Mouse (Mus musculus) thymus, postnatal 4 days (tissue): ENCODE results near the gene Scaf1.

ENCODE experiments used
- DNase-seq: peaks from one replicate; pipeline ENCODE4 v3.0.0; 2021

The Scaf1 gene

GRCm38 (mm10) chr7:44954091-44954885 is 61.9 kb downstream of the Scaf1 start:
- no peak for DNase-seq

- DNase-seq = no peak
These were observed 62.6 kb downstream of the Scaf1 start for GRCm38 (mm10) chr7:44953561-44953960.
